Mouse (Mus musculus): ENCODE measurements around the gene Mast1.

The Mast1 gene

DNA sequence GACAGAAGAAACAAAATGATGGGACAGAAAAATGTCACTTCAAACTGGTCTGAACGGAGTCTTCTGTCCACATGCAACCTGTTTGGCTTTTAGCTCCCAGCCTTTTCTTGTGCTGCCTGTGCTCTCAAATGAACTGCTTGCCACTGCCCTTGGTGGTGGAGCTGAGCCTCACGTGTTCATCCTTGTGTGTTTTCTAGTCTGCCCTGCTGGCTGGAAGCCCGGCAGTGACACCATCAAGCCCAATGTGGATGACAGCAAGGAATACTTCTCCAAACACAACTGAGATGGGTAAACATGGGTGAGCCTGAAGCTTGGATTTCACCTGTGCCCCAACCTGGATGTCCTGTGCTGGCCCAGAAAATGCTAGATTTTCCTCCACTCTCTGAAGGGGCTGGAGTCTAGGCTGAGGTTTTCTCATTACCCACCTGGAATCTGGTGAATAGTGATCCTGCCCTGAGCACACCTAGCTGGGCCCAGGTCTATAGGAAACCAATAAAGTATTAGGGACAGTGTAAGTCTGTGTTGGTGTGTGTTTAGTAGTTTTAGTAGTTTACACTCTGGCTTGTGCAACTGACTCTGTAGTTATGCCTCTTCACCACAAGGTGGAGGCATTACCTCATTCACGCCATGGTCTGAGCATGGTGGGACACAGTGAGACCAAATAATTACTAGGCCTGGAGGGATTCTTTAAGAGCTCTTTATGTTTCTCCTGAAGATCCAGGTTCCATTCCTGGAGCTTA, 36.8 kb upstream of the Mast1 start:
- no peak for DNase-seq (ENCODE audit: low read depth, low spot score)

- no peak for DNase-seq (ENCODE audit: low read depth, low spot score)
These were observed 35.9 kb upstream of the Mast1 start for GRCm38 (mm10) chr8:84973079-84973478.

DNA sequence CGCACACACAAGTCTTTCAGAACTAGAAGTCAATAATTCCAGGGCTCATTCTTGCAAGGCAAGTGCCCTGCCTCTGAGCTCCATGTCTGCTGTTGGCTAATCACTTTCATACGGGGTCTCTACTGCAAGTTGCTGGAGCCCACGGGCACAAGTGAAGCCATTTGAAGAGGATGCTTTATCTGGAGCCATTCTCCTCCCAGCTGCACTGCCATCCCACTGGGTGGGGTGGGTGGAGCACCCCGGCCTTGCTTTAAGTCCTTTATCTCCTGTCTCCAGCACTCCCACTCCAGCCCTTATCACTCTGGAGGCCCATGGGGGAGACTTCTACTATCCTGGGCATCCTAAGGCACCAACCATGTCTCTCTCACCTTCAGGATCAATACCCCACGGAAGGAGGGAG, 33.8 kb upstream of the Mast1 start:
- no peak for DNase-seq (ENCODE audit: low read depth, low spot score)

- DNase-seq (ENCODE audit: low read depth, low spot score) = no peak
These were observed 33.1 kb upstream of the Mast1 start for GRCm38 (mm10) chr8:84970135-84970790.

DNA sequence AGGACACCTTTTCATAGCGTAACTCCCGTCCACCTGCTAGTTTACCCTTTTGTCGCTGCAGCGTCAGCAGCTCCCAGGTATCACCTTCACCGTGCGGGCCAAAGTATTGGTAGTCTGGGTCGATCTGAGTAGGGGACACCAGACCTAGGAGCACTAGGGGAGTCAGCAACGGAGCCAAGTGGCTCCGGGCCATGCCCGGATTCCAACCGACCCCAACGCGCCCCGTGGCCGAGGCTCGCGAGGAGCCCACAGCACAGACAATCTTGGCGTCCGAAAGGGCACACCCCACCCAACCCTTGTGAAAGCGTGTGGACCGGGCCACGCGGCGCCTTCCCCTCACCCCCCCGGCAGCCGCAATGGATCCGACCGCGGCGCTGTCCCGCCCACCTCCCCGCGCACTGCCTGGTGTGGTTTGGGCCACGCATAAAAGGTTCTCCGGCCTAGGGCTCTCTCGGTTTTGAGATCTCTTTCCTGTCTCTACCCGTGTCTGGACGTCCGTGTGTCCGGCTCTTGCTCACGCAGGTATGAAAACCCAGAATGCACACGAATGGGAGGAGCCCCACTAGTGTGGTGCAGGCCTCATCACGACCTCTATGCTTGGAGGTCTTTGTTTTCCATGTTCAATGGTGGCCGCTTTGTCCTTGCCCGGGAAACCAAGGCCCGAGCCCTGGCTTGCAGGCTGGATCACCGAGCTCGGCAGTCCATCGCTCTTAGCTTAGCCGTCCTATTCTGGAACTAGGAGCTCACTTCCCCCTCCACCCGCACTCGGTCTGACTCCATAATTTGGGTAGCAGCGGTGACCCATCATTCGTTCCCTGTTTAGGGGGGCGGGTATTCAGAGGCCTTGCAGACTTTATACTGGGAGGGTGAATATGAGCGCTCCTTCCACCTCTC, 32.3 kb upstream of the Mast1 start, which contains the start of the genes Gm49661, Prdx2 and Rnaseh2a:
Gm49661 (minus strand) TSS at position 193 of the 894 bp plus-strand sequence.
Prdx2 (plus strand) TSS at position 347 of the 894 bp plus-strand sequence.
Rnaseh2a (minus strand) TSS at position 527 of the 894 bp plus-strand sequence.
- DNase-seq (ENCODE audit: low read depth, low spot score) = no peak

DNA sequence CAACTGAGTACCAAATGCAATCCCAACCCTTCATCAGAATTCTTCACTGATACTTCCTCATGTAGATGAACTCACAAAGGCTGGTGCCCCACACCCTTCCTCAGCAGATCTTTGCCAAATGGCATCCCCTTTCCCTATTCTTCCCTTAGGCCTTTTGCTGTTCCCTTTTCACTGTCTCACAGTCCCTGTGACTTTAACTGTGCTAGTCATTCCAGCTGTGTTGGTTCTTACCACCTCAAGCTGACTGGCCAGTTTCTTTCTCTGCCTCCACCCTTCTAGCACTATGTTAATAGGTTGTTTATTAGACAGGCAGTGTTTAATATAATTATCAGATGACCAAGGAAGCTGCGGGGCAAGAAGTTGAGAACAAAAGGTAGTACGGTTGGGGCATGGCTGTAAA, 31.5 kb upstream of the Mast1 start:
- no peak for DNase-seq (ENCODE audit: low read depth, low spot score)

GRCm38 (mm10) chr8:84967532-84968304, 30.6 kb upstream of the Mast1 start:
- DNase-seq (ENCODE audit: low read depth, low spot score) = no peak

GRCm38 (mm10) chr8:84966603-84967002, 29.4 kb upstream of the Mast1 start:
- no peak for DNase-seq (ENCODE audit: low read depth, low spot score)

DNA sequence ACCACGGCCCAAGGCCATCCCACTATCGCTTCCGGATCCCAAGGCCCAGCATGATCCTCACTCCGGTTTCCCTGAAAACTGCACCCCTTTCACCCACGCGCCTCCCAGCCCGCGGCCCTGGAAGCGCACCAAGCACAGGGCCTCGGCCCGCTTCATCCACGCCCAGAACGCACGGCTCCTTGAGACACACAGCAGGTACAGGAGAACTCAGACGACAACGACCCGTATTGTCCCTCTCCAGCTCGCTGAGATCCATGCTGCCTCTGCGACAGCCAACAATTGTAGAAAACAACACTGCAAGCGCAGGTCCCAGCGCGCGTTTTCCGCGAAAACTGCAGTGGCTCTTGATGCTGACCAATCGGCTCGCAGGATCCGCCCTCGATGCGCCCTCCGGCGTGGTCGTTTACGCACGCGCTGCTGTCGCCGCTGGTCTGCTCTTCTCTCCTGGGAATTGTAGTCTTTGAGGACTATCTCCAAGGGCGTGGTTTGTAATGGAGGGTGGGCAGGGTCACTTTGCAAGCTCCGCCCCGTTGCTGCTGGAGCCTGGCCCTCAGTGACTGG, 28.7 kb upstream of the Mast1 start:
- DNase-seq (ENCODE audit: low read depth, low spot score) = peak; percentile 90

- DNase-seq (ENCODE audit: low read depth, low spot score) = no peak
These were observed 26.8 kb upstream of the Mast1 start for GRCm38 (mm10) chr8:84963952-84964351.

DNA sequence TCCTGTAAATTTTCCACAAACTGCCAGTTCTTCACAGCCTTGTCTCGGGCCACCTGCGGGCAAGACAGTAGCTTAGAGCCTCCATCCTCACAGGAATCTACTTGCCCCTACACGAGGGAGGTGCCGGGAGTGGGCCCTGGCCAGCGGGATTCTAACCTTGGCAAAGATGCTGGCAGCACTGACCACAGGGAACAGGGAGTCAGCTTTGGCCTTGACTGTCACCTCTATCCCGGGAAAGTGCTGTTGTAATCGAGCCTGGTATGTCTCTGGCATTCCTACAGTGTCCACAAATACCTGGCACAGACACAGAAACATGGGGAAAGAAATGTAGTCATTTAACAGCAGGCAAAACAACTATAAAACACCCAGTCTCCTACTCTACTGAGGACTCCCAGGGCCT, 22.7 kb upstream of the Mast1 start:
- no peak for DNase-seq (ENCODE audit: low read depth, low spot score)

GRCm38 (mm10) chr8:84956768-84957167, 19.6 kb upstream of the Mast1 start:
- no peak for DNase-seq (ENCODE audit: low read depth, low spot score)

DNA sequence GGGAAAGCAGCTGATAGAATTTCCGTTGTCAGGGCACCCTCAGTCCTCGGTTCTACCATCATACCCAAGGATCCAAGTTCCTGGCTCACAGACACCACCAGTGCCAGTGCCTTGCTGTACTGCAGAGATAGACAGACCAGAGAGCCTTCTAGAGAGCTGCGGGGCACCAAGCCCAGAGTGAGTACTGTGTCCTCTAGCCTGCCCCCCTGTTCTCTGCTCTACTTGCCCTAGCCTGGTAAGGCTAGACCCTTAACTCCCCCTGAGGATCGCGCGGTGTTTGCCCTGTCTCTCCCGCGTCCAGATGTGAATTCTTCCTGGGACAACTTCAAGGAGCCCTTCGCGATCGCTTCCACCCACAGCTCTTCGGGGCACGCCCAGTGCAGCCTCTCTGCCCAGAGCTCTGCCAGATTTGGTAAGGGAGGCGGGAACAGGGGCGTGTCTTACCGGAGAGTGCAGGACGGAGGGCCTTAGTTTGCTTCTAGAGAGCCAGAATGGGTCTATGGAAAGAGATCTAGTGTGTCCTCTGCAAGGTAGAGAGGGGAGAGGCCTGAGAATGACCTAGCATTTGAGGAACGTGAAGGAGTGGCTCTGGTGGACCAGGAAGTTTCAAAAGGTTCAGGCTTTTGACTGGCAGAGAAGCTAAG, 15.6 kb upstream of the Mast1 start:
- no peak for DNase-seq (ENCODE audit: low read depth, low spot score)

DNA sequence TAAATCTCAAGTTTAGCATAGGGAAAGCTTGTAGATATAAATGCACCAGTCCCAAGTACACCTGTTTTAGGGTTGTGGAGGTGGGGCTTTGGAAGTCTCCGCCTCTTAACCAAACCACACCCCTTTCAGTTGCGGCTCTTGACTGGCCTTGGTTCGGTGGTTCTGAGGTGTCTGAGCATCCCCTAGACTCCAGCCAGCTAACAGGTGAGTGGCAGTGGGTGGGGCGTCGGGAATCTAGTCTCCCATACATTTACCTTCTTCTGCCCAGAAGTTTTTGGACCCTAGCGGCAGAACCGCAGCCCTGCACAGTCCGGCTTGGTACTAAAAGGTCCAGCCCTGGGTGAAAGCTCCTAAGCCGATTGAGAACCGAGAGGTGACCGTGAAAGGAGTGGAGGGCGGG, 12.6 kb upstream of the Mast1 start:
- no peak for DNase-seq (ENCODE audit: low read depth, low spot score)

- no peak for DNase-seq (ENCODE audit: low read depth, low spot score)
These were observed 10.0 kb upstream of the Mast1 start for GRCm38 (mm10) chr8:84947241-84947545.

DNA sequence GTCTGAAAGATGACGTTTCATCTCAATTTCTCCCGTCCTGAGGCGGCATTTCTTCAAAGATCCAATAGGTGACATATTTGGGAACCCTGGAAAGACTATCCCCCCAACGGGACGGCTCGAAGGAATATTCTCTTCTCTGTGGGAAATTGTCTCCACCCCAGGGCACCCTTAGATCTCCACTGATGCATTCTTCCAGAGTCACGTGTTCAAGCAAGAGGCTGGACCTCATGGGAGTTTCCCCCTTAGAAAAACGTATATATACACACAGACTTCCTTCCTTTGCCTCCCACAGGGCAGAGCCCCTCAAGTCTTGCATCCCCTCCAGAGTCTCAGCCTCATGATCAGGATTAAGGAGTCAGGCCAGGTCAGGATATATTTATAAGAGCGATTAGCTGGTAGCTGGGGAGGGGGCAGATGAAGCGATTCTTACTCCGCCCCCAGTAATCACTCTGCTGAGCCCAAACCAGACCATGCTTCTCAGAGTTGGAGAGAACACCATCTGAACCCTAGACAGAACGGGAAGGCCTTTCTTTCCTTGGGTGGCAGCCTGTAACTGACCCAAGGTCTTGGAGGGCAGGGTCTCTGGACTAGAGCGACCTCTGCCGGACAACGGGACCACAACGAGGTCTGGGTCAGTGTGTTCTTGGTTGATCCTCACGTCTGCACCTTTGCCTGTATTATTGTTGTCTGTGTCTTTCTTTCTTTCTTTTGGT, 9.5 kb upstream of the Mast1 start, which contains the start of gene Rtbdn:
Rtbdn (plus strand) TSS at position 464 of the 713 bp plus-strand sequence.
- DNase-seq (ENCODE audit: low read depth, low spot score) = no peak

DNA sequence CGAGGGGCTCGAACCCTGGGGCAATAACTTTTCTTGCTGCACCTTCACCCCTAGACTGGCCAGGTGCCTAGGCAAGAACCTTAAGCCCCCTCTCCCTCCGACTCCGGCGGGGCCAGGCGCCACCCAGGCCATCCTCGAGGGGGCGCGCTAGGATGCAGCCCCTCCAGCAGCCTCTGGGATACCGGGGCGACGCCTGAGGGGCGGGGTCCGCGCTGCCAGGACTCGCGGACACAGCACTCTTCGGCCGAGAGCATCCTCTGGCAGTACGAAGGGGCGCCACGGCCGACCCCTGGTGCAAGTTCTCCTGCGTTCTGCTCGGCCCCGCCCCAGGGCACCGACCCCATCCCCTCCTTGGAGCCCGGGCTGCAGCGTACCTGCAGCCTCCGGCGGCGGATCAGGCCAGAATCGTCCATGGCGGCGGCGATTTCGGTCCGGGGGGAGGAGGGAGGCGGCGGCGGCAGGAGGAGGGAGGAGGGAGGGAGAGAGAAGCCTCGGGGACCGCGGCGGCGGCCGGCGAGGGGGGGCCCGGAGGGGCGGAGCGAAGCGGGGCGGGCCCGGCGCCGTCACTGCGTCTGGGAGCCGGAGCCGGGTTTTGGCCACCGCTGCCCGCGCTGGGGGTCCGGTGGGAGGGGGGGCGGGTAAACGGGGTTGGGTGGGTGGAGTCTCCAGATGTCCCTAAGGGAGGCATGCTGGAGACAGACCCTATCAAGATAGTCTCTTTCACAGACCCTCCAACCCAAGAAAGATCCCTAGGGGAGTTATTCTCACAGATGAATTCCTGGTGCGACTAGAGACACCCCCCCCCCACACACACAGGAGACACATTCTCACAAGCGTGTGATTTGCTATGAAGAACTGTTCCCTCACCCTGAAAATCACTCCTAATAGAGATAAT, 8.7 kb upstream of the Mast1 start:
- DNase-seq (ENCODE audit: low read depth, low spot score) = no peak

- no peak for DNase-seq (ENCODE audit: low read depth, low spot score)
These were observed 8.1 kb upstream of the Mast1 start for GRCm38 (mm10) chr8:84945235-84945632.
